8 mouse cellular contexts compared by ENCODE assay signal in genomic region chr4:48116191-48116590, GRCm38 (mm10). TPM values are rescaled to one million over a fixed set of nuclear protein-coding genes. Genes with fewer than 3 reads are reported as not detected.
DNase-seq lines count a peak whose midpoint lies in the region; ATAC-seq and TF ChIP-seq lines count a peak whose summit lies in the region.

No protein-coding gene starts in this region.

- no peak overlapping the region for H3K9ac ChIP-seq in liver, embryonic 13.5 days

- H3K4me1 ChIP-seq in E14TG2a.4 (replicated peaks; ENCODE audit: low read depth, low read length), result no peaks in the 10 kb centered on the region
- no peaks in the 10 kb centered on the region for H3K4me1 ChIP-seq in liver, embryonic 13.5 days (replicated peaks)

- peak; percentile 13 for DNase-seq in layer of hippocampus, adult 11-12 months (ENCODE audit: low spot score)
- no peak for DNase-seq in layer of hippocampus, adult 8-10 months (ENCODE audit: low spot score in 2 of 2)
- peak; percentile 7 for DNase-seq in liver, embryonic 13.5 days
- peak; percentile 29 to 40 for DNase-seq in spleen, postnatal 14 days (ENCODE audit: low spot score in 2 of 2)
- no peak for DNase-seq in frontal cortex, postnatal 25 days (ENCODE audit: low spot score in 2 of 2)
- no peak for DNase-seq in gastrocnemius, postnatal 36 days

- no peak overlapping the region for H3K27ac ChIP-seq in liver, embryonic 13.5 days

- H3K36me3 ChIP-seq in E14TG2a.4 (ENCODE audit: insufficient read depth, low read length), result no peaks in the 10 kb centered on the region
- no peaks in the 10 kb centered on the region for H3K36me3 ChIP-seq in liver, embryonic 13.5 days

- peak; percentile 52 for ATAC-seq in activated CD4-positive, CD25-positive, alpha-beta regulatory T cell, adult 4 months
- ATAC-seq in liver, embryonic 13.5 days (ENCODE audit: low read depth), result no peak

- H3K27me3 ChIP-seq in E14TG2a.4 (ENCODE audit: insufficient read depth, low read length), result no peaks in the 10 kb centered on the region; the same call in 1 of the 2 replicates
- peaks cover 18% of the 10 kb centered on the region for H3K27me3 ChIP-seq in liver, embryonic 13.5 days

- no peak overlapping the region for H3K4me2 ChIP-seq in liver, embryonic 13.5 days

- peak; percentile 56 for TF ChIP-seq CTCF in E14TG2a.4 (conservative IDR thresholded peaks at IDR 0.05; ENCODE audit: low read length)

- WGBS in liver, embryonic 13.5 days (ENCODE audit: insufficient replicate concordance), result 38% methylated on average over 4 of the region's 4 CpGs

- intact Hi-C loops in gastrocnemius, postnatal 36 days (cut with DNase I), result no loop called here

- H3K4me3 ChIP-seq in E14TG2a.4 (replicated peaks; ENCODE audit: low read length), result no peak overlapping the region
- H3K4me3 ChIP-seq in liver, embryonic 13.5 days (replicated peaks), result no peak overlapping the region

- no peaks in the 10 kb centered on the region for H3K9me3 ChIP-seq in E14TG2a.4 (ENCODE audit: low read length)
- no peaks in the 10 kb centered on the region for H3K9me3 ChIP-seq in liver, embryonic 13.5 days (replicated peaks)

RNA-seq across cellular contexts. Expression of gene Stx17, which starts 8.5 kb away (rescaled TPM):
- total RNA-seq in layer of hippocampus, adult 8-10 months (2022), result 10 to 100 TPM; 21.0 to 27.3 (median 26.2) TPM
- 10 to 100 TPM in 1 of 2 experiments, 1 to 10 TPM in 1; 9.8 to 11.0 TPM for polyA plus RNA-seq in activated CD4-positive, CD25-positive, alpha-beta regulatory T cell, adult 4 months (2017; shearing (Covaris generic))
- polyA plus RNA-seq in liver, embryonic 13.5 days (2015; fragmentation: Nextera tagmentation; extraction: Ambion mirVana), result 22.3 and 23.6 TPM in 2 replicates
- total RNA-seq in gastrocnemius, postnatal 36 days (2021), result 10 to 100 TPM; 23.2 to 28.8 TPM

Comparison
In these comparisons a context has a peak if more than half of its experiments do, and no peak if none do; other contexts are left out.
1. DNase-seq: peak in layer of hippocampus, adult 11-12 months (single experiment), liver, embryonic 13.5 days (single experiment) and spleen, postnatal 14 days (2 of 2); none in layer of hippocampus, adult 8-10 months (0 of 2), frontal cortex, postnatal 25 days (0 of 2) and gastrocnemius, postnatal 36 days (0 of 2).